Mouse (Mus musculus) liver, postnatal 0 days (tissue): ENCODE measurements at regions not wholly inside any gene's neighbourhood (a gene's known extent, or its start where the extent isn't known, plus 50 kb on each side); places are given as distances from the start of the nearest gene placed in this dataset.

ENCODE experiments used
- CTCF ChIP-seq: sonication (generic); IDR thresholded peaks from 2 replicates; pipeline ENCODE4 v1.5.1; 2016; ENCODE audit warnings: antibody characterized with exemption, low read depth
- EP300 ChIP-seq: IDR thresholded peaks from 2 replicates; pipeline ENCODE4 v1.6.1; 2016; ENCODE audit warnings: antibody characterized with exemption, low read depth, mild to moderate bottlenecking

- TF ChIP-seq CTCF (no peak), EP300 (no peak)
These were observed 580.4 kb upstream of the Gm19410 start for GRCm38 (mm10) chr8:35185165-35185564.
